Mouse (Mus musculus) embryonic fibroblast, embryonic 13.5 days (primary cell): ENCODE data around the gene C2cd2.

ENCODE experiments used
- CTCF ChIP-seq: IDR thresholded peaks from 2 replicates; pipeline ENCODE4 v1.5.1; 2011; ENCODE audit warnings: mild to moderate bottlenecking, control low read depth, low read length, moderate library complexity, borderline replicate concordance; ENCODE audit not compliant: insufficient read depth
- POLR2A ChIP-seq: IDR thresholded peaks from 2 replicates; pipeline ENCODE4 v1.6.1; 2011; ENCODE audit warnings: low read depth, mild to moderate bottlenecking, control low read depth, low read length, moderate library complexity

DNA sequence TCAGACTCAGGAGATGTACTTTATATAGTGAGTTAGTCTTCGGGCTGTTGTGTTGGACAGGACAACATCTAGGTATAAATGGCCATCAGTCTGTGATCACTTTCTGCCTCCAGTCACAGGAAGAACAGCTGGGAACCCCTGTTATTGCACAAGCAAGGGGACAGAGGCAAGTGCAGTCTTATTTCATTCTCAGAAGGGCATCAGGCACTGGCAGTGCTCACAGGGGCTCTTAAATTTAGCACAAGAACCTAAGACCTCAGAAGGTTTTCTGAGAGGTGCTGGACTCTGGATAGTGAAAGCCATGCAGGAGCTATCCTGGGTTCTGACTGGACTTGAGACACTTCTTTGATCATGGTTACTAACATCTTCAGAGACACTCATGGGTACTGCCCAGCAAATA is 78.7 kb downstream of the C2cd2 start:
- TF ChIP-seq POLR2A (no peak), CTCF (no peak)
